Comparison of ENCODE assay signal across 9 mouse cellular contexts in the genomic region with DNA sequence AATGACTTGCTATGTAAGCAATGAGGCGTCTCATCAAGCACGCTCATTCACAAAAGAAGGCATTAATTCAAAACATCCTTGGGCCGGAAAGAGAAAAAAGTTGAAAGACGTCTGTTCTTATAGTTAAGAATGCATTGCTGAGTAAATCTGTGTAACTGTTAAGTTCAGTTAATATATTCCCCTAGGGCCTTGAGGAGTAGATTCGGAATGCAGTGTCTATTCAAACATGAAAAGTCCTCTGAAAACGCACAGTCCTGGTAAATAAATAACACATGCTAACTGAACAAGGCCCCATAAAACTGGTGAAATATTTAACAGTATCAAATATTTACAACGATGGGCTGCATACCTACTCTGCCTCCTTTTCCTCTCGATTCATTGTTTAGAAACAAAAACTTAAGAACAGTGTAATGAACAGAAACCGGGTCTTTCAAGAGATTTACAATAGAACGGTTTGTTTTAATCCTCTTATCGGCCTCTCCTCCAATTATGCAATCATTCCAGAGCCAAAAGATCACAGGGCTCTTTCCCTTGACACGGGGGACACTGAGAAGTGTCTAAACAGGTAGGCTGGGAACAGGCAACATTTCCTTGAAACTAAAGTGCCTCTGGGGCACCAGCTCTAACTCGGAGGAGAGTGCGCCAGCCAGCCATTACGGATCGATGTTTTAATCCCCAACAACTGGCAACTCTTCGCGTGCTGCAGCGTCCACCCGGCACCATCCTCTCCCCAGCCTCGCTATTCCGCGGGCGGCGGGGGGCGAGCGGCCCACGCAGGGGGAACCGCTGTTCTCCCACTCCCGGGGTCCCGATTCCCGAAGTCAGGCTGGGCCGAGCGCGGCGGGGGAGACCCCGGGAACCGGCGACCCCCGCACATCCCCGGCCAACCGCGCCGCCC. TPM values are rescaled to one million over a fixed set of nuclear protein-coding genes. Genes with fewer than 3 reads are reported as not detected.
DNase-seq lines count a peak whose midpoint lies in the region; ATAC-seq and TF ChIP-seq lines count a peak whose summit lies in the region.
"Had no signal": no experiment of that assay in that cellular context is flagged by ENCODE, and none has a peak within 500 bp of the region (broad histone marks: within the 10 kb centered on the region; RNA-seq: fewer than 3 reads in every experiment).

No protein-coding gene starts in this region.

- peaks cover 3% of the 10 kb centered on the region in 2 experiments; a peak in 1 of 4 replicates for H3K4me1 ChIP-seq in MEL (ENCODE audit: control insufficient read depth in 1 of 2, insufficient read depth in 2 of 2, low read length in 2 of 2)
- peaks cover 19% of the 10 kb centered on the region for H3K4me1 ChIP-seq in heart, embryonic 16.5 days (ENCODE audit: control insufficient read depth, insufficient read depth, low read length)
- peaks cover 11% of the 10 kb centered on the region; the same call in 1 of the 2 replicates for H3K4me1 ChIP-seq in midbrain, embryonic 11.5 days (ENCODE audit: control insufficient read depth, insufficient read depth, low read length)
- 0 out of 2 replicates have a peak, but pooled peaks cover 4% of the 10 kb centered on the region for H3K4me1 ChIP-seq in stomach, embryonic 15.5 days

- intact Hi-C loops in left cerebral cortex, postnatal 10 days (cut with DNase I) = no loop called here

- TF ChIP-seq POLR2A in MEL (IDR thresholded peaks at IDR 0.05; ENCODE audit: control insufficient read depth in 1 of 2, insufficient read depth in 1 of 2, low read depth in 1 of 2, low read length in 2 of 2, poor library complexity in 1 of 2) = no peak

- no peak overlapping the region for H3K27ac ChIP-seq in MEL (ENCODE audit: control insufficient read depth, low read depth, low read length)
- peak overlapping the region; percentile 88 for H3K27ac ChIP-seq in heart, embryonic 16.5 days (ENCODE audit: low read length)
- H3K27ac ChIP-seq in midbrain, embryonic 11.5 days (ENCODE audit: low read depth, low read length) = peak overlapping the region; percentile 72; the same call in 1 of the 2 replicates
- H3K27ac ChIP-seq in stomach, embryonic 15.5 days = peak overlapping the region; percentile 88

- no peak for TF ChIP-seq CTCF in MEL (IDR thresholded peaks at IDR 0.05 in 2 of 3, conservative IDR thresholded peaks at IDR 0.05 in 1 of 3; ENCODE audit: control insufficient read depth in 1 of 3, insufficient read depth in 1 of 3, low read depth in 2 of 3, low read length in 3 of 3, poor library complexity in 1 of 3, severe bottlenecking in 1 of 3)

- peak overlapping the region; percentile 90 for H3K9ac ChIP-seq in MEL (ENCODE audit: control insufficient read depth, low read depth, low read length, poor library complexity, severe bottlenecking)
- H3K9ac ChIP-seq in heart, embryonic 16.5 days (ENCODE audit: low read length) = peak overlapping the region; percentile 94
- H3K9ac ChIP-seq in midbrain, embryonic 11.5 days (ENCODE audit: low read length) = peak overlapping the region; percentile 87
- H3K9ac ChIP-seq in stomach, embryonic 15.5 days = peak overlapping the region; percentile 43

- no peak for DNase-seq in frontal cortex, adult 2 months (ENCODE audit: extremely low spot score in 1 of 2, low spot score in 1 of 2)
- peak; percentile 53 for DNase-seq in MEL (ENCODE audit: low read depth, low spot score)
- DNase-seq in cerebellum, postnatal 14 days = peak; percentile 51 to 58
- DNase-seq in left cerebral cortex, postnatal 10 days (ENCODE audit: extremely low spot score in 1 of 2, low spot score in 2 of 2) = peak; percentile 15 to 52
- DNase-seq in midbrain, embryonic 11.5 days (ENCODE audit: low spot score, missing footprints) = peak; percentile 96

- WGBS in heart, embryonic 16.5 days = 4% methylated on average over 44 of the region's 44 CpGs
- WGBS in midbrain, embryonic 11.5 days = 1% methylated on average over 37 of the region's 44 CpGs
- WGBS in stomach, embryonic 15.5 days = 3% methylated on average over 44 of the region's 44 CpGs

- peak overlapping the region; percentile 78 for H3K4me2 ChIP-seq in heart, embryonic 16.5 days (ENCODE audit: low read depth, low read length)
- H3K4me2 ChIP-seq in midbrain, embryonic 11.5 days = peak overlapping the region; percentile 77
- H3K4me2 ChIP-seq in stomach, embryonic 15.5 days = peak overlapping the region; percentile 83

- peaks cover 0 to 4% of the 10 kb centered on the region in 2 experiments; a peak in 1 of 4 replicates for H3K36me3 ChIP-seq in MEL (ENCODE audit: control insufficient read depth in 1 of 2, insufficient read depth in 2 of 2, low read length in 2 of 2)
- no peaks in the 10 kb centered on the region for H3K36me3 ChIP-seq in heart, embryonic 16.5 days (ENCODE audit: control insufficient read depth, insufficient read depth)
- H3K36me3 ChIP-seq in midbrain, embryonic 11.5 days (ENCODE audit: control insufficient read depth, insufficient read depth, low read length) = no peaks in the 10 kb centered on the region
- H3K36me3 ChIP-seq in stomach, embryonic 15.5 days = no peaks in the 10 kb centered on the region

- TF ChIP-seq EP300 in MEL (IDR thresholded peaks at IDR 0.05; ENCODE audit: low read depth in 1 of 2, low read length in 2 of 2) = no peak

- H3K27me3 ChIP-seq in MEL (ENCODE audit: control insufficient read depth in 1 of 2, insufficient read depth in 2 of 2, low read length in 2 of 2) = no peaks in the 10 kb centered on the region
- H3K27me3 ChIP-seq in heart, embryonic 16.5 days (ENCODE audit: control insufficient read depth, insufficient read depth, low read length) = no peaks in the 10 kb centered on the region
- no peaks in the 10 kb centered on the region for H3K27me3 ChIP-seq in midbrain, embryonic 11.5 days (ENCODE audit: control insufficient read depth, insufficient read depth, low read length)
- no peaks in the 10 kb centered on the region for H3K27me3 ChIP-seq in stomach, embryonic 15.5 days (replicated peaks)

- H3K9me3 ChIP-seq in MEL (replicated peaks; ENCODE audit: insufficient read depth, low read length) = no peaks in the 10 kb centered on the region
- H3K9me3 ChIP-seq in heart, embryonic 16.5 days (replicated peaks; ENCODE audit: control insufficient read depth, low read length) = 0 out of 2 replicates have a peak, but pooled peaks cover 3% of the 10 kb centered on the region
- no peaks in the 10 kb centered on the region for H3K9me3 ChIP-seq in midbrain, embryonic 11.5 days (ENCODE audit: control insufficient read depth, low read length)
- H3K9me3 ChIP-seq in stomach, embryonic 15.5 days = no peaks in the 10 kb centered on the region

- TF ChIP-seq RAD21 in MEL (IDR thresholded peaks at IDR 0.05; ENCODE audit: low read depth, low read length) = no peak

- peaks cover 10% of the 10 kb centered on the region for H3K79me2 ChIP-seq in MEL (ENCODE audit: control insufficient read depth, insufficient read depth, low read length, poor library complexity)

- ATAC-seq in frontal cortex, adult (ENCODE audit: low TSS enrichment) = peak; percentile 24
- ATAC-seq in heart, embryonic 16.5 days (replicated peaks; ENCODE audit: extremely low read depth, insufficient read depth, low FRiP score) = no peak
- ATAC-seq in midbrain, embryonic 11.5 days (ENCODE audit: low FRiP score) = peak; percentile 35; the same call in 1 of the 2 replicates
- ATAC-seq in stomach, embryonic 15.5 days (ENCODE audit: insufficient read depth, low FRiP score, low read depth) = 0 out of 2 replicates have a peak, but pooled peaks have one; percentile 1

- peak overlapping the region; percentile 81 to 98 for H3K4me3 ChIP-seq in MEL (ENCODE audit: control insufficient read depth in 1 of 2, insufficient read depth in 1 of 2, low read depth in 2 of 2, low read length in 2 of 2)
- peak overlapping the region; percentile 89 for H3K4me3 ChIP-seq in heart, embryonic 16.5 days (ENCODE audit: low read length)
- H3K4me3 ChIP-seq in midbrain, embryonic 11.5 days (ENCODE audit: low read depth, low read length) = peak overlapping the region; percentile 89
- H3K4me3 ChIP-seq in stomach, embryonic 15.5 days (replicated peaks) = peak overlapping the region; percentile 77

RNA-seq across cellular contexts. Expression of a gene that starts 1.2 kb away (rescaled TPM):
- 35.2 and 54.2 TPM in 2 replicates for polyA plus RNA-seq in frontal cortex, adult 2 months (2012; rRNA removed)
- total RNA-seq in MEL (2012; rRNA removed) = 15.2 and 16.8 TPM in 2 replicates
- 10 to 100 TPM in 1 of 2 experiments, not detected in 1; 23.2 TPM for polyA plus RNA-seq in MEL (2012; ENCODE audit: insufficient read depth in 1 of 2, insufficient read length in 2 of 2, low read depth in 1 of 2, low replicate concordance in 2 of 2, missing spikeins in 1 of 2)
- polyA plus RNA-seq in heart, embryonic 16.5 days (2015; fragmentation: Nextera tagmentation; extraction: Ambion mirVana) = 76.2 and 77.2 TPM in 2 replicates
- 10 to 100 TPM; 39.6 to 43.4 TPM for total RNA-seq in left cerebral cortex, postnatal 10 days (2021)
- 41.1 and 44.3 TPM in 2 replicates for polyA plus RNA-seq in midbrain, embryonic 11.5 days (2014; fragmentation: Nextera tagmentation; extraction: Ambion mirVana)
- polyA plus RNA-seq in stomach, embryonic 15.5 days (2015; fragmentation: Nextera tagmentation; extraction: Ambion mirVana) = 24.6 and 25.2 TPM in 2 replicates

RNA-seq across cellular contexts. Expression of a gene that starts 23.0 kb away (rescaled TPM):
- polyA plus RNA-seq in frontal cortex, adult 2 months (2012; rRNA removed) = not detected in 2 replicates
- not detected in 2 replicates for total RNA-seq in MEL (2012; rRNA removed)
- not detected for polyA plus RNA-seq in MEL (2012; ENCODE audit: insufficient read depth in 1 of 2, insufficient read length in 2 of 2, low read depth in 1 of 2, low replicate concordance in 2 of 2, missing spikeins in 1 of 2)
- polyA plus RNA-seq in heart, embryonic 16.5 days (2015; fragmentation: Nextera tagmentation; extraction: Ambion mirVana) = not detected in 2 replicates
- total RNA-seq in left cerebral cortex, postnatal 10 days (2021) = not detected
- not detected in 2 replicates for polyA plus RNA-seq in midbrain, embryonic 11.5 days (2014; fragmentation: Nextera tagmentation; extraction: Ambion mirVana)
- not detected in 2 replicates for polyA plus RNA-seq in stomach, embryonic 15.5 days (2015; fragmentation: Nextera tagmentation; extraction: Ambion mirVana)
- total RNA-seq: layer of hippocampus, postnatal 14 days had no signal

RNA-seq across cellular contexts. Expression of a gene that starts 36.8 kb away (rescaled TPM):
- polyA plus RNA-seq in frontal cortex, adult 2 months (2012; rRNA removed) = 0.08 and 0.18 TPM in 2 replicates
- total RNA-seq in MEL (2012; rRNA removed) = not detected in 2 replicates
- not detected for polyA plus RNA-seq in MEL (2012; ENCODE audit: insufficient read depth in 1 of 2, insufficient read length in 2 of 2, low read depth in 1 of 2, low replicate concordance in 2 of 2, missing spikeins in 1 of 2)
- polyA plus RNA-seq in heart, embryonic 16.5 days (2015; fragmentation: Nextera tagmentation; extraction: Ambion mirVana) = 0.79 and 0.83 TPM in 2 replicates
- under 1 TPM; 0.28 TPM for total RNA-seq in left cerebral cortex, postnatal 10 days (2021)
- polyA plus RNA-seq in midbrain, embryonic 11.5 days (2014; fragmentation: Nextera tagmentation; extraction: Ambion mirVana) = 0.12 TPM in 1 of 2 replicates, not detected in the other
- 0.05 and 0.10 TPM in 2 replicates for polyA plus RNA-seq in stomach, embryonic 15.5 days (2015; fragmentation: Nextera tagmentation; extraction: Ambion mirVana)

RNA-seq across cellular contexts. Expression of a gene that starts 52.6 kb away (rescaled TPM):
- 0.17 and 0.22 TPM in 2 replicates for polyA plus RNA-seq in frontal cortex, adult 2 months (2012; rRNA removed)
- not detected in 2 replicates for total RNA-seq in MEL (2012; rRNA removed)
- under 1 TPM in 1 of 2 experiments, not detected in 1; 0.03 TPM for polyA plus RNA-seq in MEL (2012; ENCODE audit: insufficient read depth in 1 of 2, insufficient read length in 2 of 2, low read depth in 1 of 2, low replicate concordance in 2 of 2, missing spikeins in 1 of 2)
- 0.24 and 0.55 TPM in 2 replicates for polyA plus RNA-seq in heart, embryonic 16.5 days (2015; fragmentation: Nextera tagmentation; extraction: Ambion mirVana)
- under 1 TPM; 0.58 to 0.71 TPM for total RNA-seq in left cerebral cortex, postnatal 10 days (2021)
- 0.04 and 0.23 TPM in 2 replicates for polyA plus RNA-seq in midbrain, embryonic 11.5 days (2014; fragmentation: Nextera tagmentation; extraction: Ambion mirVana)
- 1.2 and 1.3 TPM in 2 replicates for polyA plus RNA-seq in stomach, embryonic 15.5 days (2015; fragmentation: Nextera tagmentation; extraction: Ambion mirVana)

Comparison
In these comparisons a context has a peak if more than half of its experiments do, and no peak if none do; other contexts are left out.
1. DNase-seq: peak in MEL (single experiment), cerebellum, postnatal 14 days (2 of 2), left cerebral cortex, postnatal 10 days (2 of 2) and midbrain, embryonic 11.5 days (single experiment); none in frontal cortex, adult 2 months (0 of 2).
2. H3K9ac ChIP-seq: peak in every context shown above with its lines; median percentile 94 in heart, embryonic 16.5 days; 90 in MEL; 87 in midbrain, embryonic 11.5 days; 43 in stomach, embryonic 15.5 days.
3. Peak in every context shown above with its lines, with median percentiles within 50 percentile points of each other: H3K4me3 ChIP-seq and H3K4me2 ChIP-seq.